In the genomic region with DNA sequence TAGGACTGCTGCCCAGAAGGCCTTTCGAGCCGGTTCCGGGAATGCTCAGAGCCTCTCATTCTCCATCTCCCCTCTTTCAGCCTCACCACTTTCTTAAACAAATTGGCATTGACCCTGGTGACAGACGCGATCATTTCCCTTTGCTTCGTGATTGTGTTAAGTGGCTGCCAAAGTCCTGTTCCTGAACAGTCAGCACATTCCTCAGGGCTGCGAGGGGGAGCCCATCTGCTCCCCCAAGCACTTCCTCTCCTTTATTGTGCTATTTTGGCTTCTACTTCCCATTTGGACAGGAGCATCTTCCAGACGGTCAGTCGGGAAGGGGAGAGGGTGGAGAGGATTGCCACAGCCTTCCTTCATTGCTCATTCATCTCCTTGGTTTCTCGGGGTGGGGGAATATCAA, we compare ENCODE assay signal across 16 mouse cellular contexts. TPM values are rescaled to one million over a fixed set of nuclear protein-coding genes. Genes with fewer than 3 reads are reported as not detected.
A peak's percentile ranks its signal among the peaks of the same experiment; 100 is the strongest.
DNase-seq lines count a peak whose midpoint lies in the region; ATAC-seq lines count a peak whose summit lies in the region.
"Had no signal": no experiment of that assay in that cellular context is flagged by ENCODE, and none has a peak within 500 bp of the region (broad histone marks: within the 10 kb centered on the region; RNA-seq: fewer than 3 reads in every experiment).

No protein-coding gene starts in this region.

- no peak overlapping the region for H3K9ac ChIP-seq in kidney, embryonic 15.5 days
- H3K9ac ChIP-seq: liver, embryonic 14.5 days had no signal

- H3K27me3 ChIP-seq in kidney, embryonic 15.5 days = peaks cover 11% of the 10 kb centered on the region; the same call in 1 of the 2 replicates
- 0 out of 2 replicates have a peak, but pooled peaks cover 18% of the 10 kb centered on the region for H3K27me3 ChIP-seq in limb, embryonic 10.5 days (ENCODE audit: low read depth, poor library complexity, severe bottlenecking)

- peak; percentile 90 for DNase-seq in heart, adult 11 months
- DNase-seq in heart, postnatal 36 days = no peak
- DNase-seq in kidney, postnatal 10 days = peak; percentile 20
- DNase-seq in cerebellum, adult 9-10 months = peak; percentile 69
- no peak for DNase-seq in limb, embryonic 10.5 days (ENCODE audit: low spot score)
- DNase-seq in embryo, embryonic 10.5 days (ENCODE audit: low spot score) = no peak
- DNase-seq: layer of hippocampus, postnatal 36 days; left cerebral cortex, postnatal 4 days; thymus, postnatal 14 days had no signal

- H3K4me2 ChIP-seq in kidney, embryonic 15.5 days = no peak overlapping the region

- H3K27ac ChIP-seq in kidney, embryonic 15.5 days = no peak overlapping the region
- peak overlapping the region; percentile 40; the same call in 1 of the 2 replicates for H3K27ac ChIP-seq in brown adipose tissue, adult 24 weeks (replicated peaks; ENCODE audit: low read depth, low read length)
- no peak overlapping the region for H3K27ac ChIP-seq in limb, embryonic 10.5 days
- H3K27ac ChIP-seq: liver, embryonic 14.5 days had no signal

- ATAC-seq in kidney, embryonic 15.5 days (replicated peaks; ENCODE audit: low FRiP score) = no peak
- ATAC-seq: midbrain, embryonic 16.5 days had no signal

- WGBS in kidney, embryonic 15.5 days = 50% methylated on average over 10 of the region's 10 CpGs
- 69% methylated on average over 10 of the region's 10 CpGs for WGBS in limb, embryonic 10.5 days

- intact Hi-C loops in heart, postnatal 36 days (cut with DNase I) = no loop called here

- no peaks in the 10 kb centered on the region for H3K36me3 ChIP-seq in kidney, embryonic 15.5 days
- no peaks in the 10 kb centered on the region for H3K36me3 ChIP-seq in limb, embryonic 10.5 days
- H3K36me3 ChIP-seq: G1E had no signal

- H3K4me3 ChIP-seq in kidney, embryonic 15.5 days (replicated peaks) = no peak overlapping the region
- no peak overlapping the region for H3K4me3 ChIP-seq in brown adipose tissue, adult 24 weeks (ENCODE audit: insufficient read depth, low read depth, low read length)
- H3K4me3 ChIP-seq in limb, embryonic 10.5 days = no peak overlapping the region

- H3K9me3 ChIP-seq in kidney, embryonic 15.5 days (replicated peaks) = no peaks in the 10 kb centered on the region
- no peaks in the 10 kb centered on the region for H3K9me3 ChIP-seq in limb, embryonic 10.5 days (replicated peaks)
- H3K9me3 ChIP-seq: G1E had no signal

- no peaks in the 10 kb centered on the region for H3K4me1 ChIP-seq in kidney, embryonic 15.5 days
- no peaks in the 10 kb centered on the region; the same call in 1 of the 2 replicates for H3K4me1 ChIP-seq in brown adipose tissue, adult 24 weeks (ENCODE audit: control insufficient read depth, insufficient read depth, insufficient read length, low read length)
- H3K4me1 ChIP-seq in limb, embryonic 10.5 days = no peaks in the 10 kb centered on the region

RNA-seq across cellular contexts. Expression of a gene that starts 16.4 kb away (rescaled TPM):
- 1 to 10 TPM; 1.6 to 2.8 TPM for total RNA-seq in heart, postnatal 36 days (2021)
- 5.2 and 5.6 TPM in 2 replicates for polyA plus RNA-seq in kidney, embryonic 15.5 days (2015; fragmentation: Nextera tagmentation; extraction: Ambion mirVana)
- polyA plus RNA-seq in brown adipose tissue, adult 24 weeks (2012; ENCODE audit: insufficient read depth, insufficient read length, missing spikeins) = 1.2 and 3.1 TPM in 2 replicates
- 0.43 and 2.6 TPM in 2 replicates for polyA plus RNA-seq in limb, embryonic 10.5 days (2016; fragmentation: Nextera tagmentation; extraction: Ambion mirVana)
- total RNA-seq: granulocyte monocyte progenitor cell, adult 5-6 weeks; megakaryocyte, adult 5-6 weeks had no signal

RNA-seq across cellular contexts. Expression of a gene that starts 54.1 kb away (rescaled TPM):
- total RNA-seq in heart, postnatal 36 days (2021) = 1 to 10 TPM; 1.6 TPM
- 1.5 and 2.1 TPM in 2 replicates for polyA plus RNA-seq in kidney, embryonic 15.5 days (2015; fragmentation: Nextera tagmentation; extraction: Ambion mirVana)
- 1.3 and 1.4 TPM in 2 replicates for polyA plus RNA-seq in brown adipose tissue, adult 24 weeks (2012; ENCODE audit: insufficient read depth, insufficient read length, missing spikeins)
- polyA plus RNA-seq in limb, embryonic 10.5 days (2016; fragmentation: Nextera tagmentation; extraction: Ambion mirVana) = 0.75 and 0.87 TPM in 2 replicates

RNA-seq across cellular contexts. Expression of a gene that starts 57.5 kb away (rescaled TPM):
- total RNA-seq in heart, postnatal 36 days (2021) = 10 to 100 TPM in 1 of 2 experiments, 1 to 10 TPM in 1; 8.4 to 14.5 TPM
- polyA plus RNA-seq in kidney, embryonic 15.5 days (2015; fragmentation: Nextera tagmentation; extraction: Ambion mirVana) = 6.2 and 6.4 TPM in 2 replicates
- 2.0 and 2.2 TPM in 2 replicates for polyA plus RNA-seq in brown adipose tissue, adult 24 weeks (2012; ENCODE audit: insufficient read depth, insufficient read length, missing spikeins)
- polyA plus RNA-seq in limb, embryonic 10.5 days (2016; fragmentation: Nextera tagmentation; extraction: Ambion mirVana) = 4.8 and 5.1 TPM in 2 replicates

Comparison
In these comparisons a context has a peak if more than half of its experiments do, and no peak if none do; other contexts are left out.
1. DNase-seq: peak in heart, adult 11 months (single experiment), kidney, postnatal 10 days (single experiment) and cerebellum, adult 9-10 months (single experiment); none in heart, postnatal 36 days (0 of 2), limb, embryonic 10.5 days (single experiment) and embryo, embryonic 10.5 days (single experiment).